Mouse (Mus musculus): ENCODE measurements at regions not wholly inside any gene's neighbourhood (a gene's known extent, or its start where the extent isn't known, plus 50 kb on each side); places are given as distances from the start of the nearest gene placed in this dataset.
"Not testable (repeated sequence)": the region's sequence is repeated elsewhere in the genome, so short reads cannot be mapped to it uniquely, and the experiment has no call there.

GRCm38 (mm10) chr3:149074658-149075487 is 84.5 kb upstream of the Adgrl2 start:
- no peak for DNase-seq (ENCODE audit: low spot score in 2 of 2)

GRCm38 (mm10) chr3:149070201-149070600 is 79.8 kb upstream of the Adgrl2 start:
- DNase-seq (ENCODE audit: low spot score in 2 of 2): no peak

DNA sequence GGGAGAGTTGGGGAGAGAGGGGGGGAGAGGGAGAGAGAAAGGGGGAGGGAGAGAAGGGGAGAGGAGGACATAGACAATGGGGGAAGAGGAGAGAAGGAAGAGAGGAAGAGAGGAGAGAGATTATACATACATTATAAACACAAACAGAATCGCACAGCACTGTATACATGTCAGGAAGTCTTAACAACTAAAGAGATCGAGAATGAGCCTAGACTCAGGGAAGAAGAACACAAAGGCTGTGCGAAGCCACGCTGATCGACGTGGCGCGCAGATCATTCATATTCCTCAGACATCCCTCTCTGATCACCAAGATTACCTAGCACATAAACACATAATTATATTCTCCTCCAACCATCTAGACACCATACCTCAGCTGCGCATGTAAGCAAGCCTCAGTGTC is 79.1 kb upstream of the Adgrl2 start:
- DNase-seq (ENCODE audit: low spot score in 2 of 2): no peak

DNA sequence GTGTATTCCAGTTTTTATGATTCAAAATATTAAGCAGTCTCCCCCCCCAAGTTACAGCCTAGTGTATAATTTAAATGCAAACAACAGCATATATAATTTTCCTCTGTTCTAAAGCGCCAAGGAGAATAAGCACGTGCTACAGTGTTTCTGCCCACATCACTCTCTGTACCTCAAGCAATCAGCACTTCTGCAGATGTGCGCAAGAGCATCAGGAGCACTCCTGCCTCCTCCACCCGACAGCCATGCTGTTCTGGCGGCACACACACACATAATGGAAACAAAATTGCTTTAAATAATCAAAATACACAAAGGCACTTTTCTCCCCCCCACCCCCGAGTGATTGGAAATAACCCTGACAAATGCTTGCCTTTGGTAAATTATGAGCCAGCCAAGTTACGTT is 78.5 kb upstream of the Adgrl2 start:
- no peak for DNase-seq (ENCODE audit: low spot score in 2 of 2)

GRCm38 (mm10) chr3:149067758-149068157 is 77.4 kb upstream of the Adgrl2 start:
- no peak for DNase-seq (ENCODE audit: low spot score in 2 of 2)

GRCm38 (mm10) chr3:149055077-149055476 is 64.7 kb upstream of the Adgrl2 start:
- no peak for DNase-seq (ENCODE audit: low spot score in 2 of 2)

DNA sequence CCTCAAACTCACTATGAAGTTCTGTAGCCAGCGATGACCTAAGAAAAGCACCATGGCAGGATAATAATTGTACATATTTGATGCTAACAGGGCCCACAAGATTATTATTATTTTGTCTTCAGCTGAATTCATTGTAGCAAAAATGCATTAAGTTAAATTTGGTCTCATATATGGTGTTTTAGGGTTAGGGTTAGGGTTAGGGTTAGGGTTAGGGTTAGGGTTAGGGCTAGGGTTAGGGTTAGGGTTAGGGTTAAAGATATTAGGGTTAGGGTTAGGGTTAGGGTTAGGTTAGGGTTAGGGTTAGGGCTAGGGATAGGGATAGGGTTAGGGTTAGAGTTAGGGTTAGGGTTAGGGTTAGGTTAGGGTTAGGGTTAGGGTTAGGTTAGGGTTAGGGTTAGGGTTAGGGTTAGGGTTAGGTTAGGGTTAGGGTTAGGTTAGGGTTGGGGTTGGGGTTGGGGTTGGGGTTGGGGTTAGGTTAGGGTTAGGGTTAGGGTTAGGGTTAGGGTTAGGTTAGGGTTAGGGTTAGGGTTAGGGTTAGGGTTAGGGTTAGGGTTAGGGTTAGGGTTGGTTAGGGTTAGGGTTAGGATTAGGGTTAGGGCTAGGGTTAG is 62.0 kb upstream of the Adgrl2 start:
- not testable (repeated sequence) for DNase-seq (ENCODE audit: low spot score in 2 of 2)

- DNase-seq (ENCODE audit: low spot score in 2 of 2): no peak
These were observed 55.0 kb upstream of the Adgrl2 start for GRCm38 (mm10) chr3:149045343-149045742.

DNA sequence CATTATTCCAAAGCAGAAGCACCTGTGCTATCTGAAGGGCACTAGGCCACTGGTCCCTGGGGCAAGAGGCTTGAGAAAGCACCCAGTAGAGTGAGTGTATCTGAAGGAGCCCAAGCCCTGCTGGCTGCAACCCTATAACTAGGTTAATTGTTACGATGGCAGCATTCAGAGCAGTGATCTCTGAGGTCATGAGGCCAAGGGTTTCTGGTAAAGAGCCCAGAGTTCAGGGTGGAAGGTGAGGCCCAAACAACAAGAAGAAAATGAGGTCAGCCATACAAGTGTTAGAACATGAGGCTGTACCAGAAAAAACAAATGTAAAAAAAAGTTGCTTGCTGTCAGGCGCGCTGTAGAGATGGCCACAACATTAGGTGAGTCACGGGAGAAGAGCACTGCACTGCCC is 53.5 kb upstream of the Adgrl2 start:
- DNase-seq (ENCODE audit: low spot score in 2 of 2): no peak

DNA sequence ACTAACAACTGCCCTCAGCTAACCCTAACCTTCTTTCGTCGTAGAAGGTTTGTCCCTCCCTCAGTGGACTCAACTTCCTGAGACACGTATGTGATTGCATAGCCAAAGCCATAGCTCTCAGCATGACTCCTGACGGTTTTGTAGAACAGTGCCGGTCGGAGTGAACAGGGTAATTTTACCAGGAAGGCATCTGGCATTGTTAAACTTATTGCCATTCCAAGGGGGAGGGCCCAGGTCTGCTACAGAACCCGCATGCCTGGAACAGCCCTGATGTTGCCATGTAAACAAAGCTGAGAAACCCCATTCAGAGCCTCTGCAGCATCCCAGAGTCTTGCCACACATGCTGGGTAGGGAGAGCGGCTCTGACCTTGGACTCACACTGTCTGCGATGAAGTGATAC is 52.2 kb upstream of the Adgrl2 start:
- DNase-seq (ENCODE audit: low spot score in 2 of 2): no peak

GRCm38 (mm10) chr3:149041188-149041587 is 50.8 kb upstream of the Adgrl2 start:
- DNase-seq (ENCODE audit: low spot score in 2 of 2): no peak
